Comparison of ENCODE assay signal across 8 mouse cellular contexts in genomic region chrX:152336546-152337332, GRCm38 (mm10). TPM values are rescaled to one million over a fixed set of nuclear protein-coding genes. Genes with fewer than 3 reads are reported as not detected.
DNase-seq lines count a peak whose midpoint lies in the region; ATAC-seq lines count a peak whose summit lies in the region.

No protein-coding gene starts in this region.

- peaks cover 23% of the 10 kb centered on the region for H3K4me1 ChIP-seq in hindbrain, embryonic 14.5 days (replicated peaks; ENCODE audit: control insufficient read depth, insufficient read depth, low read length)

- ATAC-seq in hindbrain, embryonic 14.5 days (ENCODE audit: low FRiP score): peak; percentile 99

- peak overlapping the region; percentile 57 for H3K4me2 ChIP-seq in hindbrain, embryonic 14.5 days (replicated peaks)

- H3K9me3 ChIP-seq in hindbrain, embryonic 14.5 days (ENCODE audit: control insufficient read depth, low read length): no peaks in the 10 kb centered on the region

- peaks cover 29% of the 10 kb centered on the region for H3K36me3 ChIP-seq in hindbrain, embryonic 14.5 days (replicated peaks; ENCODE audit: control insufficient read depth, insufficient read depth)

- 13% methylated on average over 32 of the region's 33 CpGs for WGBS in hindbrain, embryonic 14.5 days

- peak overlapping the region; percentile 19 for H3K4me3 ChIP-seq in hindbrain, embryonic 14.5 days (replicated peaks; ENCODE audit: low read length)

- H3K27ac ChIP-seq in hindbrain, embryonic 14.5 days: peak overlapping the region; percentile 96

- DNase-seq in WW6 (ENCODE audit: low read depth, low spot score): peak; percentile 73
- DNase-seq in cerebellum, postnatal 36 days: peak; percentile 87 to 89
- peak; percentile 75 to 77 for DNase-seq in frontal cortex, postnatal 25 days (ENCODE audit: low spot score in 2 of 2)
- peak; percentile 86 for DNase-seq in hindbrain, embryonic 14.5 days (ENCODE audit: low spot score)
- DNase-seq in layer of hippocampus, postnatal 25 days (ENCODE audit: extremely low spot score in 1 of 2, low spot score in 1 of 2): peak; percentile 70 to 71
- peak; percentile 84 for DNase-seq in lung, postnatal 14 days
- DNase-seq in ovary, postnatal 36 days (ENCODE audit: low spot score): peak; percentile 86
- peak; percentile 81 for DNase-seq in thymus, postnatal 14 days

- peak overlapping the region; percentile 63 for H3K9ac ChIP-seq in hindbrain, embryonic 14.5 days

- H3K27me3 ChIP-seq in hindbrain, embryonic 14.5 days (ENCODE audit: control insufficient read depth, insufficient read depth, low read length): peaks cover 60% of the 10 kb centered on the region

RNA-seq across cellular contexts. Expression of gene Tspyl2, which starts 5.5 kb away (rescaled TPM):
- polyA plus RNA-seq in hindbrain, embryonic 14.5 days (2014; fragmentation: Nextera tagmentation; extraction: Ambion mirVana): 39.9 and 40.2 TPM in 2 replicates
- total RNA-seq in layer of hippocampus, postnatal 25 days (2021): 100 to 1,000 TPM in 1 of 2 experiments, 10 to 100 TPM in 1; 91.5 to 111 TPM

RNA-seq across cellular contexts. Expression of gene Kantr, which starts 9.4 kb away (rescaled TPM):
- polyA plus RNA-seq in hindbrain, embryonic 14.5 days (2014; fragmentation: Nextera tagmentation; extraction: Ambion mirVana): 30.3 and 35.4 TPM in 2 replicates
- 10 to 100 TPM; 42.2 to 52.4 TPM for total RNA-seq in layer of hippocampus, postnatal 25 days (2021)

RNA-seq across cellular contexts. Expression of gene Gpr173, which starts 31.8 kb away (rescaled TPM):
- polyA plus RNA-seq in hindbrain, embryonic 14.5 days (2014; fragmentation: Nextera tagmentation; extraction: Ambion mirVana): 6.9 and 7.5 TPM in 2 replicates
- total RNA-seq in layer of hippocampus, postnatal 25 days (2021): 10 to 100 TPM; 15.7 to 16.1 TPM

Comparison
In these comparisons a context has a peak if more than half of its experiments do, and no peak if none do; other contexts are left out.
1. Peak in every context shown above with its lines: DNase-seq, ATAC-seq, H3K4me3 ChIP-seq and H3K27ac ChIP-seq.